ENCODE assay signal across 8 mouse cellular contexts in the genomic region with DNA sequence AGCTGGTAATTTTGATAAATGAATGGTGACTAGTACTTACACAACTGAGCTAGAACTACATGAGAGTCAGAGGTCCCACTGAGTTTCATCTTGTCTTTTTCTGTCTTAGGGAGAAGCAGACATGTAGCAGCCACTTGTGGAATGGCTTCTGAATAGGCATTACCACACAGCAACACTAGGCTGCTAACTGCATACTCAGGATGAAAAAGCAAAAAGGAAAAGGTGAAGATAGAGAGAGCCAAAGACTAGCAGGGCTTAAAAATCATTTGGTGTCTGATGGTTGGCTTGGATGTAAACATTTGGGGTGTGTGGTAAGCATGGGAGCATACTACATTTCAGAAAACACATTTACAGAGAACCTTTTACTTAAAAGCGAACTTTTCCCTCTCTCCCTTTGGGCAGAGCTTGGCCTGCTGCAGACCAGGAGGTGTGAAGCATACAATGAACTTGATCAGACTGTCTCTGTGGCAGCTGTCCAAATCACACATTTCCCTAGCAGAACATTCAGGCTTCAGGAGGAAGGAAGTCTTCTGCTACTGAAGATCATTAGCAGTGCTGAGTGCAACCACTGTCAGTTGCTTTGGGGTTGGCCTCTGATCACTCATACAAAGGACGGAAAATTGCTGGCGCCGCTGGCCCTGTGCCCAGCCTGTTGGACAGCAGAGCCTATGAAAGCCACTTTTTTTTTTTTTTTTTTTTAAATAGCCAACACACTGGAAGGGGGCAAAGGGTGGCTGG.
DNase-seq lines count a peak whose midpoint lies in the region; ATAC-seq and TF ChIP-seq lines count a peak whose summit lies in the region.

No protein-coding gene starts in this region.

- no peaks in the 10 kb centered on the region for H3K27me3 ChIP-seq in forebrain, embryonic 14.5 days (replicated peaks; ENCODE audit: control insufficient read depth, insufficient read depth, low read length)
- no peaks in the 10 kb centered on the region for H3K27me3 ChIP-seq in heart, embryonic 14.5 days (ENCODE audit: control insufficient read depth, insufficient read depth, low read length)
- H3K27me3 ChIP-seq in kidney, postnatal 0 days (ENCODE audit: insufficient read depth, low read length), result no peaks in the 10 kb centered on the region
- no peaks in the 10 kb centered on the region for H3K27me3 ChIP-seq in liver, postnatal 0 days (ENCODE audit: insufficient read depth, low read length)

- H3K36me3 ChIP-seq in forebrain, embryonic 14.5 days (ENCODE audit: control insufficient read depth, insufficient read depth, low read length), result no peaks in the 10 kb centered on the region
- no peaks in the 10 kb centered on the region for H3K36me3 ChIP-seq in heart, embryonic 14.5 days (ENCODE audit: control insufficient read depth, insufficient read depth, low read length)
- H3K36me3 ChIP-seq in kidney, postnatal 0 days (ENCODE audit: insufficient read depth, low read length), result no peaks in the 10 kb centered on the region
- no peaks in the 10 kb centered on the region for H3K36me3 ChIP-seq in liver, postnatal 0 days (replicated peaks; ENCODE audit: insufficient read depth, low read length)

- no peak overlapping the region for H3K4me2 ChIP-seq in forebrain, embryonic 14.5 days (ENCODE audit: low read length)
- H3K4me2 ChIP-seq in heart, embryonic 14.5 days (ENCODE audit: low read length), result no peak overlapping the region
- no peak overlapping the region for H3K4me2 ChIP-seq in kidney, postnatal 0 days (ENCODE audit: low read length)
- H3K4me2 ChIP-seq in liver, postnatal 0 days (ENCODE audit: low read depth, low read length), result no peak overlapping the region

- H3K9me3 ChIP-seq in forebrain, embryonic 14.5 days (replicated peaks; ENCODE audit: control insufficient read depth, low read length), result no peaks in the 10 kb centered on the region
- H3K9me3 ChIP-seq in heart, embryonic 14.5 days (ENCODE audit: control insufficient read depth, low read length), result no peaks in the 10 kb centered on the region
- H3K9me3 ChIP-seq in kidney, postnatal 0 days (replicated peaks; ENCODE audit: low read length), result no peaks in the 10 kb centered on the region
- no peaks in the 10 kb centered on the region for H3K9me3 ChIP-seq in liver, postnatal 0 days (ENCODE audit: low read length)

- no peak overlapping the region for H3K27ac ChIP-seq in forebrain, embryonic 14.5 days (ENCODE audit: low read depth, low read length)
- H3K27ac ChIP-seq in heart, embryonic 14.5 days (replicated peaks in 1 of 2; ENCODE audit: control insufficient read depth in 1 of 2, insufficient read depth in 1 of 2, low read depth in 2 of 2, low read length in 2 of 2), result peak overlapping the region; percentile 56 to 64
- H3K27ac ChIP-seq in kidney, postnatal 0 days, result peak overlapping the region; percentile 34; the same call in 1 of the 2 replicates
- no peak overlapping the region for H3K27ac ChIP-seq in liver, postnatal 0 days (ENCODE audit: low read depth)

- 14% methylated on average over 4 of the region's 4 CpGs for WGBS in forebrain, embryonic 14.5 days
- WGBS in heart, embryonic 14.5 days, result 22% methylated on average over 4 of the region's 4 CpGs
- 13% methylated on average over 4 of the region's 4 CpGs for WGBS in kidney, postnatal 0 days
- WGBS in liver, postnatal 0 days (ENCODE audit: insufficient replicate concordance), result 40% methylated on average over 4 of the region's 4 CpGs

- peak; percentile 76 for ATAC-seq in forebrain, embryonic 14.5 days
- peak; percentile 91 for ATAC-seq in heart, embryonic 14.5 days (ENCODE audit: insufficient number of reproducible peaks, insufficient read depth, low FRiP score, low read depth)
- ATAC-seq in kidney, postnatal 0 days (replicated peaks; ENCODE audit: low FRiP score, low read depth), result no peak; the same call in none of the 2 replicates
- peak; percentile 38 for ATAC-seq in liver, postnatal 0 days
- ATAC-seq in erythroblast, adult 5-6 weeks (replicated peaks; ENCODE audit: low FRiP score, poor library complexity, severe bottlenecking), result no peak; the same call in 1 of the 2 replicates

- no peak for TF ChIP-seq CTCF in kidney, postnatal 0 days (IDR thresholded peaks at IDR 0.05; ENCODE audit: low read depth)
- no peak for TF ChIP-seq CTCF in liver, postnatal 0 days (IDR thresholded peaks at IDR 0.05; ENCODE audit: low read depth)

- H3K4me3 ChIP-seq in forebrain, embryonic 14.5 days (ENCODE audit: low read depth, low read length), result no peak overlapping the region
- no peak overlapping the region for H3K4me3 ChIP-seq in heart, embryonic 14.5 days (ENCODE audit: control insufficient read depth in 1 of 2, insufficient read depth in 1 of 2, low read depth in 1 of 2, low read length in 2 of 2)
- H3K4me3 ChIP-seq in kidney, postnatal 0 days (replicated peaks; ENCODE audit: low read depth, low read length), result no peak overlapping the region
- no peak overlapping the region for H3K4me3 ChIP-seq in liver, postnatal 0 days (ENCODE audit: low read depth, low read length)

- no peak for TF ChIP-seq EP300 in liver, postnatal 0 days (IDR thresholded peaks at IDR 0.05; ENCODE audit: low read depth)

- no peak overlapping the region for H3K9ac ChIP-seq in forebrain, embryonic 14.5 days (ENCODE audit: low read length)
- H3K9ac ChIP-seq in heart, embryonic 14.5 days (ENCODE audit: low read length), result no peak overlapping the region
- no peak overlapping the region for H3K9ac ChIP-seq in kidney, postnatal 0 days (ENCODE audit: low read depth, low read length)
- no peak overlapping the region for H3K9ac ChIP-seq in liver, postnatal 0 days (replicated peaks)

- peak; percentile 98 for DNase-seq in 416B (ENCODE audit: low read depth)
- peak; percentile 87 for DNase-seq in adrenal gland, postnatal 14 days
- peak; percentile 77 for DNase-seq in forebrain, embryonic 14.5 days (ENCODE audit: low spot score)
- peak; percentile 86 for DNase-seq in kidney, postnatal 0 days (ENCODE audit: low spot score)
- peak; percentile 50 for DNase-seq in liver, postnatal 0 days
- peak; percentile 64 to 69 for DNase-seq in right cerebral cortex, postnatal 10 days (ENCODE audit: low spot score in 2 of 2)

- H3K4me1 ChIP-seq in forebrain, embryonic 14.5 days (ENCODE audit: control insufficient read depth, insufficient read depth, low read length), result peaks cover 15% of the 10 kb centered on the region
- H3K4me1 ChIP-seq in heart, embryonic 14.5 days (ENCODE audit: control insufficient read depth in 2 of 2, insufficient read depth in 2 of 2, low read length in 2 of 2), result peaks cover 5 to 18% of the 10 kb centered on the region in 2 experiments
- H3K4me1 ChIP-seq in kidney, postnatal 0 days (replicated peaks; ENCODE audit: insufficient read depth, low read length), result 0 out of 2 replicates have a peak, but pooled peaks cover 6% of the 10 kb centered on the region
- peaks cover 3% of the 10 kb centered on the region; the same call in 1 of the 2 replicates for H3K4me1 ChIP-seq in liver, postnatal 0 days (ENCODE audit: insufficient read depth)

Comparison
In these comparisons a context has a peak if more than half of its experiments do, and no peak if none do; other contexts are left out.
1. ATAC-seq: peak in forebrain, embryonic 14.5 days (single experiment), heart, embryonic 14.5 days (single experiment) and liver, postnatal 0 days (single experiment); none in kidney, postnatal 0 days (single experiment) and erythroblast, adult 5-6 weeks (single experiment).
2. H3K27ac ChIP-seq: peak in heart, embryonic 14.5 days (2 of 2) and kidney, postnatal 0 days (single experiment); none in forebrain, embryonic 14.5 days (single experiment) and liver, postnatal 0 days (single experiment).
3. Peak in every context shown above with its lines, with median percentiles within 50 percentile points of each other: DNase-seq.